Mouse (Mus musculus) adrenal gland, postnatal 0 days (tissue): ENCODE data around the gene Pglyrp4. TPM values are rescaled to one million over a fixed set of nuclear protein-coding genes. Genes with fewer than 3 reads are reported as not detected.

Experiments
- polyA plus RNA-seq: library from polyadenylated mRNA; unstranded; fragments of >200 nt; fragmentation: Nextera tagmentation; extraction: Ambion mirVana; gene quantifications from 2 replicates; pipeline ENCODE4 v1.2.1, GENCODE M21; 2015

The Pglyrp4 gene
- polyA plus RNA-seq, result not detected in 2 replicates

GRCm38 (mm10) chr3:90726606-90727005, at the start of gene Pglyrp4:
TSS of gene Pglyrp4 (plus strand) at chr3:90726906.

GRCm38 (mm10) chr3:90695613-90696012, 31.1 kb upstream of the Pglyrp4 start, which contains the start of gene S100a9:
TSS of gene S100a9 (minus strand) at chr3:90695721.

GRCm38 (mm10) chr3:90777776-90778175, 51.1 kb downstream of the Pglyrp4 start, which contains the start of gene Gm5849:
TSS of gene Gm5849 (minus strand) at chr3:90777876.

Other genes with a start within 250 kb of the Pglyrp4 start
- gene Snapin, start 235.9 kb upstream of the Pglyrp4 start, polyA plus RNA-seq, result 90.4 and 135 TPM in 2 replicates
- gene Chtop, start 217.4 kb upstream of the Pglyrp4 start, polyA plus RNA-seq, result 74.9 and 87.8 TPM in 2 replicates
- gene S100a1, start 212.5 kb upstream of the Pglyrp4 start, polyA plus RNA-seq, result 127 and 178 TPM in 2 replicates
- gene S100a13, start 212.5 kb upstream of the Pglyrp4 start, polyA plus RNA-seq, result 73.1 and 107 TPM in 2 replicates
- 0.50 and 0.77 TPM in 2 replicates for gene S100a14, start 200.1 kb upstream of the Pglyrp4 start, polyA plus RNA-seq
- 126 and 159 TPM in 2 replicates for gene S100a16, start 189.7 kb upstream of the Pglyrp4 start, polyA plus RNA-seq
- 0.11 and 0.14 TPM in 2 replicates for gene S100a3, start 166.3 kb upstream of the Pglyrp4 start, polyA plus RNA-seq
- gene S100a2, start 136.7 kb upstream of the Pglyrp4 start, polyA plus RNA-seq, result not detected in 2 replicates
- not detected in 2 replicates for gene Gm42674, start 125.0 kb upstream of the Pglyrp4 start, polyA plus RNA-seq
- 18.8 and 23.1 TPM in 2 replicates for gene S100a4, start 123.1 kb upstream of the Pglyrp4 start, polyA plus RNA-seq
- not detected in 2 replicates for gene S100a5, start 118.4 kb upstream of the Pglyrp4 start, polyA plus RNA-seq
- gene S100a6, start 114.0 kb upstream of the Pglyrp4 start, polyA plus RNA-seq, result 423 and 740 TPM in 2 replicates
- 0.10 and 0.22 TPM in 2 replicates for gene S100a7a, start 72.9 kb upstream of the Pglyrp4 start, polyA plus RNA-seq
- 251 and 562 TPM in 2 replicates for gene S100a8, start 57.9 kb upstream of the Pglyrp4 start, polyA plus RNA-seq
- gene S100a9, start 31.2 kb upstream of the Pglyrp4 start, polyA plus RNA-seq, result 163 and 345 TPM in 2 replicates
- not detected in 2 replicates for gene Gm5849, start 51.0 kb downstream of the Pglyrp4 start, polyA plus RNA-seq